Mouse (Mus musculus) liver, adult 2 months (tissue): ENCODE results near the gene Rbms1.

Experiments
- CTCF ChIP-seq: fragments of 200-500 bp; IDR thresholded peaks from 2 replicates; pipeline ENCODE4 v1.5.1; 2011; ENCODE audit warnings: low read depth, low read length, control low read depth
- POLR2A ChIP-seq: fragments of 200-500 bp; IDR thresholded peaks from 2 replicates; pipeline ENCODE4 v1.6.1; 2011; ENCODE audit warnings: low read length, control low read depth; ENCODE audit not compliant: insufficient read depth; ENCODE audit errors: extremely low read depth

DNA sequence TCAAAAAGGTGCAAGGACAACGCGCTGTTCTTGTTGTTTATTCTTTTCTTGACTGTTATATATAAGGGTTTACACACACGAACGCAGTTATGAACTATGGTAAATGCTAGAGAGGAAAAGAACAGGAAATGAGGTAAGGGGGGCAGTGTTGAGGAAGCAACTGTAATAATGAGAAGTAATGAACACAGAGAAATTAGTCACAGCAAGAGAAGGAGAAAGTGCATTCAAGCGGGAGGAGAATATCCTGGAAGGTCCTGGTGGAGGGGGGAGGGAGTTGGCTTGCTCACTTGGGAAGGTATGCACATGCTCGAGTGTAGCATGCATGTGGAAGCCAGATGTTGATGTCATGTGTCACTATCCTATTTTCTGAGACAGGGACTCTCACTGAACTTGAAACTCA is 39.9 kb downstream of the Rbms1 start:
- no peak for TF ChIP-seq CTCF
- TF ChIP-seq POLR2A, result no peak
